Mouse (Mus musculus): ENCODE measurements around the gene Hist1h4c. TPM values are rescaled to one million over a fixed set of nuclear protein-coding genes. Genes with fewer than 3 reads are reported as not detected.
A peak's percentile ranks its signal among the peaks of the same experiment; 100 is the strongest.
"Not testable (repeated sequence)": the region's sequence is repeated elsewhere in the genome, so short reads cannot be mapped to it uniquely, and the experiment has no call there.

Gene Hist1h4c
- polyA plus RNA-seq, 1 experiment from 2014 or later, result 6.0 TPM

DNA sequence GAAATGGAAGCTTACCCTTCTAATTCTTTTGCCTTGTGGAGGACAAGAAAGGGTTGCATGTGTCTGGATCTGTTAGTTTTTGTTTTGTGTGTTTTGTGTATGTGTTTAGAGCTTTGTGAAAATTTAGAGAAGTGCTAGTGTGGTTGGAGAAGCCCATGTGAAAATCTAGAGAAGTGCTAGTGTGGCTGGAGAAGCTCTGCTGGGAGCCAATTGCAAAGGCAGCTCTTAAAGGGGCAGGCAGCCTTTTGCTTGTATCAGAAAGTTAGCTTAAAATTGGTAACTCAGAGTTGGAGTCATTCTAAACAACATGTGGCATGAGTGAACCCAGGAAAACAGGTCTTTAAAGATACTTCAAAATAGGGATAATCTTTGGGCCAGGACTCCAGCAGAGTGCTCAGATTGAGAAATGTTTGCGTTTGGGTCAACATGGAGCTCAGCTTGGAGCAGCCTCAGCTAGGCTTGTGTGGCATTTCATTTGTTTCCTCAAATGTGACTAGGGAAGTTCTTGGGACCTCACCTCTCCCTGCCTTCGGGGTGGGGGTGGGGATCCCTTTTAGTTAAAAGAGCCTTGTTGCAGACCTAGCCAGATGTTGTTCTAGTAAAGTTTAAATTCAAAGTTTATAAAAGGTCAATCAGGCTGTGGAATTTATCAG lies 19.5 kb upstream of the Hist1h4c start:
- ATAC-seq (replicated peaks; ENCODE audit: low FRiP score), result not testable (repeated sequence)

GRCm38 (mm10) chr13:23717176-23717575 lies 18.9 kb upstream of the Hist1h4c start:
- Histone ChIP-seq H3K36me3 (ENCODE audit: control insufficient read depth, insufficient read depth, low read length) (no peaks in the 10 kb centered on the region), H3K9me3 (ENCODE audit: control insufficient read depth, low read length) (no peaks in the 10 kb centered on the region), H3K4me2 (ENCODE audit: low read depth, low read length, severe bottlenecking) (no peak overlapping the region), H3K27me3 (ENCODE audit: control insufficient read depth, insufficient read depth, low read length) (no peaks in the 10 kb centered on the region), H3K4me3 (ENCODE audit: low read depth, low read length) (no peak overlapping the region), H3K27ac (ENCODE audit: low read depth, low read length) (no peak overlapping the region), H3K9ac (ENCODE audit: low read length) (no peak overlapping the region), H3K4me1 (replicated peaks; ENCODE audit: control insufficient read depth, insufficient read depth, low read length) (no peaks in the 10 kb centered on the region)
- no peak for ATAC-seq (replicated peaks; ENCODE audit: low FRiP score)
- DNase-seq (ENCODE audit: low spot score), result no peak
- WGBS, result 66% methylated on average over 11 of the region's 11 CpGs

More for the DNA sequence above, 19.5 kb upstream of the Hist1h4c start:
- H3K9ac ChIP-seq (ENCODE audit: low read length); H3K4me1 ChIP-seq (replicated peaks; ENCODE audit: control insufficient read depth, insufficient read depth, low read length); H3K36me3 ChIP-seq (ENCODE audit: control insufficient read depth, insufficient read depth, low read length); H3K4me2 ChIP-seq (ENCODE audit: low read depth, low read length, severe bottlenecking); H3K4me3 ChIP-seq (ENCODE audit: low read depth, low read length); H3K27ac ChIP-seq (ENCODE audit: low read depth, low read length); H3K9me3 ChIP-seq (ENCODE audit: control insufficient read depth, low read length); H3K27me3 ChIP-seq (ENCODE audit: control insufficient read depth, insufficient read depth, low read length); DNase-seq (ENCODE audit: low spot score): not testable (repeated sequence)
- 14% methylated on average over 2 of the region's 2 CpGs for WGBS

DNA sequence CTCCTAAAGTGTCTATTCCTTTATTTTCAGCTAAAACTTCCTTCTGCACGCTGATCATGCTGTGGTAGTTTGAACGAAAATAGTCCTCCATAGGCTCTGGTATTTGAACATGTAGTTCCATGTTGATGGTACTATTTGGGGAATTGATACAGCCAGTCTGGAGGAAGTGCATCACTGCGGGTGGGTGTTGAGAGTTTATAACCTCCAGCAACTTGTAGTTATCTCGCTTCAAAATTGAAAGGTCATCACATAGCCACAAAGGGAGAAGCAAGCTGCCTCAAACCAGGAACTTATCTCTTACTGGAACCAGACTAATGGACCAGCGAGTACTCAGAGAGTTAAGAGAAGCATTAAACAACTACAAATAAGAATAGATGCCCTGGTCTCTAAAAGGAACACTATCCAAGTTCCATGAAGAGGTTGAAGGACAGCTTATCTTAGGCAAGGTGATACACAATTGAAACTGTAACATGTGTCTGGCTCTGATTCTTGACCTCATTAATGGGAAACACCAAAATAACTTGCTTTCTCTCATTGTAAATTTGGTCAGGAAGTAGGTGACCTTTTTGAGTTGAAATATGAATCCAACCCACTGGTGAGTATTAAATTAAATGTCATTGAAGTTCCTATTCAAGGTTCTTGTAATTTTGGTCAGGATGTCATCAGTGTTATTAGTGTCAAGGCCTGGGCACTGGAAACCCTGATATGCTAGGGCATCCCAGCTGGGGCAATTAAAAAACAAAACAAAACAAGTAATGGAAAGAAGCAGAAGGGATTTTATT lies 18.2 kb upstream of the Hist1h4c start:
- ATAC-seq (replicated peaks; ENCODE audit: low FRiP score) (no peak), DNase-seq (ENCODE audit: low spot score) (no peak)
- Histone ChIP-seq H3K9me3 (ENCODE audit: control insufficient read depth, low read length) (no peaks in the 10 kb centered on the region), H3K27ac (ENCODE audit: low read depth, low read length) (no peak overlapping the region), H3K27me3 (ENCODE audit: control insufficient read depth, insufficient read depth, low read length) (no peaks in the 10 kb centered on the region), H3K4me2 (ENCODE audit: low read depth, low read length, severe bottlenecking) (no peak overlapping the region), H3K36me3 (ENCODE audit: control insufficient read depth, insufficient read depth, low read length) (no peaks in the 10 kb centered on the region), H3K4me3 (ENCODE audit: low read depth, low read length) (no peak overlapping the region), H3K4me1 (replicated peaks; ENCODE audit: control insufficient read depth, insufficient read depth, low read length) (no peaks in the 10 kb centered on the region), H3K9ac (ENCODE audit: low read length) (no peak overlapping the region)
- 85% methylated on average over 5 of the region's 5 CpGs for WGBS

GRCm38 (mm10) chr13:23710374-23711089 lies 12.3 kb upstream of the Hist1h4c start, which contains the start of gene Hfe:
Gene Hfe, minus strand, starts transcription at chr13:23710854.
- H3K27me3 ChIP-seq (ENCODE audit: control insufficient read depth, insufficient read depth, low read length), result no peaks in the 10 kb centered on the region; the same call in 1 of the 2 replicates
- 6% methylated on average over 17 of the region's 17 CpGs for WGBS
- H3K9me3 ChIP-seq (ENCODE audit: control insufficient read depth, low read length), result no peaks in the 10 kb centered on the region
- peaks cover 5% of the 10 kb centered on the region for H3K4me1 ChIP-seq (replicated peaks; ENCODE audit: control insufficient read depth, insufficient read depth, low read length)
- peak within 1 kb of the TSS; percentile 37 for H3K9ac ChIP-seq (ENCODE audit: low read length)
- no peaks in the 10 kb centered on the region for H3K36me3 ChIP-seq (ENCODE audit: control insufficient read depth, insufficient read depth, low read length)
- no peak within 1 kb of the TSS for H3K27ac ChIP-seq (ENCODE audit: low read depth, low read length)
- H3K4me2 ChIP-seq (ENCODE audit: low read depth, low read length, severe bottlenecking), result peak within 1 kb of the TSS; percentile 48
- ATAC-seq (replicated peaks; ENCODE audit: low FRiP score), result peak; percentile 39; the same call in 1 of the 2 replicates
- peak within 1 kb of the TSS; percentile 20 for H3K4me3 ChIP-seq (ENCODE audit: low read depth, low read length)
- DNase-seq (ENCODE audit: low spot score), result peak; percentile 80

- Histone ChIP-seq H3K27ac (ENCODE audit: low read depth, low read length) (no peak overlapping the region), H3K9me3 (ENCODE audit: control insufficient read depth, low read length) (no peaks in the 10 kb centered on the region), H3K27me3 (ENCODE audit: control insufficient read depth, insufficient read depth, low read length) (no peaks in the 10 kb centered on the region; the same call in 1 of the 2 replicates), H3K4me2 (ENCODE audit: low read depth, low read length, severe bottlenecking) (peak overlapping the region; percentile 48), H3K36me3 (ENCODE audit: control insufficient read depth, insufficient read depth, low read length) (no peaks in the 10 kb centered on the region), H3K4me3 (ENCODE audit: low read depth, low read length) (peak overlapping the region; percentile 20; the same call in 1 of the 2 replicates), H3K9ac (ENCODE audit: low read length) (peak overlapping the region; percentile 37), H3K4me1 (replicated peaks; ENCODE audit: control insufficient read depth, insufficient read depth, low read length) (peaks cover 5% of the 10 kb centered on the region)
- DNase-seq (ENCODE audit: low spot score) (no peak), ATAC-seq (replicated peaks; ENCODE audit: low FRiP score) (no peak)
- WGBS, result 21% methylated on average over 15 of the region's 15 CpGs
These were observed 11.6 kb upstream of the Hist1h4c start for GRCm38 (mm10) chr13:23709714-23710373.

- no peaks in the 10 kb centered on the region for H3K9me3 ChIP-seq (ENCODE audit: control insufficient read depth, low read length)
- H3K9ac ChIP-seq (ENCODE audit: low read length), result no peak overlapping the region
- H3K36me3 ChIP-seq (ENCODE audit: control insufficient read depth, insufficient read depth, low read length), result no peaks in the 10 kb centered on the region
- H3K4me3 ChIP-seq (ENCODE audit: low read depth, low read length), result no peak overlapping the region
- ATAC-seq (replicated peaks; ENCODE audit: low FRiP score), result no peak
- no peak overlapping the region for H3K4me2 ChIP-seq (ENCODE audit: low read depth, low read length, severe bottlenecking)
- no peak for DNase-seq (ENCODE audit: low spot score)
- peaks cover 5% of the 10 kb centered on the region for H3K4me1 ChIP-seq (replicated peaks; ENCODE audit: control insufficient read depth, insufficient read depth, low read length)
- no peak overlapping the region for H3K27ac ChIP-seq (ENCODE audit: low read depth, low read length)
- H3K27me3 ChIP-seq (ENCODE audit: control insufficient read depth, insufficient read depth, low read length), result no peaks in the 10 kb centered on the region; the same call in 1 of the 2 replicates
- WGBS, result 85% methylated on average over 4 of the region's 4 CpGs
These were observed 10.4 kb upstream of the Hist1h4c start for GRCm38 (mm10) chr13:23708654-23709053.

GRCm38 (mm10) chr13:23708041-23708440 lies 9.8 kb upstream of the Hist1h4c start:
- H3K27ac ChIP-seq (ENCODE audit: low read depth, low read length), result no peak overlapping the region
- H3K27me3 ChIP-seq (ENCODE audit: control insufficient read depth, insufficient read depth, low read length), result no peaks in the 10 kb centered on the region; the same call in 1 of the 2 replicates
- WGBS, result 90% methylated on average over 4 of the region's 4 CpGs

GRCm38 (mm10) chr13:23706771-23707170 lies 8.5 kb upstream of the Hist1h4c start:
- H3K4me1 ChIP-seq (replicated peaks; ENCODE audit: control insufficient read depth, insufficient read depth, low read length), result peaks cover 5% of the 10 kb centered on the region
- DNase-seq (ENCODE audit: low spot score) (no peak), ATAC-seq (replicated peaks; ENCODE audit: low FRiP score) (no peak)
- H3K27ac ChIP-seq (ENCODE audit: low read depth, low read length), result no peak overlapping the region
- H3K36me3 ChIP-seq (ENCODE audit: control insufficient read depth, insufficient read depth, low read length), result no peaks in the 10 kb centered on the region
- no peak overlapping the region for H3K4me2 ChIP-seq (ENCODE audit: low read depth, low read length, severe bottlenecking)
- H3K4me3 ChIP-seq (ENCODE audit: low read depth, low read length), result no peak overlapping the region
- H3K9me3 ChIP-seq (ENCODE audit: control insufficient read depth, low read length), result no peaks in the 10 kb centered on the region
- no peaks in the 10 kb centered on the region; the same call in 1 of the 2 replicates for H3K27me3 ChIP-seq (ENCODE audit: control insufficient read depth, insufficient read depth, low read length)
- 90% methylated on average over 12 of the region's 12 CpGs for WGBS
- no peak overlapping the region for H3K9ac ChIP-seq (ENCODE audit: low read length)

More at GRCm38 (mm10) chr13:23708041-23708440, 9.8 kb upstream of the Hist1h4c start:
- no peaks in the 10 kb centered on the region for H3K9me3 ChIP-seq (ENCODE audit: control insufficient read depth, low read length)
- ATAC-seq (replicated peaks; ENCODE audit: low FRiP score) (no peak), DNase-seq (ENCODE audit: low spot score) (no peak)
- peaks cover 5% of the 10 kb centered on the region for H3K4me1 ChIP-seq (replicated peaks; ENCODE audit: control insufficient read depth, insufficient read depth, low read length)
- no peaks in the 10 kb centered on the region for H3K36me3 ChIP-seq (ENCODE audit: control insufficient read depth, insufficient read depth, low read length)
- no peak overlapping the region for H3K9ac ChIP-seq (ENCODE audit: low read length)
- H3K4me3 ChIP-seq (ENCODE audit: low read depth, low read length), result no peak overlapping the region
- H3K4me2 ChIP-seq (ENCODE audit: low read depth, low read length, severe bottlenecking), result no peak overlapping the region

Data from forebrain, embryonic 11.5 days (tissue).